Mouse (Mus musculus): ENCODE results near the gene Sdf4.

The Sdf4 gene

GRCm38 (mm10) chr4:156055173-156055572 lies 62.5 kb downstream of the Sdf4 start:
- no peak for DNase-seq (ENCODE audit: low spot score in 2 of 2)

DNA sequence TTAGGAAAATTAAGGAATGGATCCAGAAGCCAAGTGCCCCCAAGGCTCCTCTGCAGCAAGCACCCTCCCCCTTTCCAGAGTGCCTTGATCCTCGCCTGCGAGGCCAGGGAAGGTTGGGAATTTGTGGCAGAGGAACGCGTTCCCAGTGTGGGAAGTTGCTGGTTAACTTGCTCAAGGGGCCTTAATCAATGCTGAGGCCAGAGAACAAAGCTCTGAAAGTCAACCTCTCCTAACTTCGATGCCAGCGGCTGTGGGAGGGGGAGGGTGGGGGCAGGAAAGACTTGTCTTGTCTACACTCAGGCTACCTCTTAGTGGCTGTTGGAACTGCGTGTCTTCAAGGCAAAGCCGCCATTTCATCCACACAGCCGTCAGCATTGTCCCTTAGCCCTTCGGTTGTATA lies 65.0 kb downstream of the Sdf4 start:
- DNase-seq (ENCODE audit: low spot score in 2 of 2) = no peak

DNA sequence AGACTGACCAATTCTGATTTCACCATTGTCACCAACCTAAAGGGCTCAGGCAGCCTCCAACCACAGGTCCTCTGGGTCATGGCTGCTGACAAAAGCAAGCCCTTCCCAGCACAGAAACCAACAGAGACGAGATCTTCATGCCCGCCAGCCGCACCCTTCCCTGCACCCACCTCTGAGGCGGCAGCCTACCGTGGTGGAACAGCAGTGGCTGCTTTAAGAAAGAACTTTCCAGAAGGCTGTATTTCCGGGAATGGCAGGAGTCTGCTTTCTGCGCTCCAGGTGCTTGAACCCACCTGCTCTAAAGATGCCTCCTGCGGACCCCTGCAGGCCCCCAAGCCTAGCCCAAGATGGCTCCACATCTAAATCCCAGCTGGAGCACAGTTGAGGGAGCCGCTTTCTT lies 66.2 kb downstream of the Sdf4 start:
- no peak for DNase-seq (ENCODE audit: low spot score in 2 of 2)

DNA sequence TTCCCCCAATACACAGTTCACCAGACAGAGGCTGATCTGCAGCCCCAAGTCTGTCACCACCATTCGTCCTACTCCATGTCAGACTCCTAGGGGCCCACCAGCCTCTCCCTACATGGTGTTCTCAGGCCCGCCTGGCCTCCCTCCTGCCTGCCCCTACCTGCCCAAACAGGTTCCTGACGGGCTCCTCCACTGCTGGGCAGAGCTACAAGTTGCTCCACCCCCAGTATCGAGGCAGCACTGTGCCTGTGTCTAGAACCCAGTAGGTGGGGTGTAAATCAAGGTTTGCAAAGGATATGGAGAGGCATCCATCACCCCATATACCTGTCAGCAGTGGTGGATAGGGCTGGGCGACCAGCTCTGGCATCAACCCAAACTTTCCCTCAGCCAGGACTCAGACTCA lies 66.6 kb downstream of the Sdf4 start, which contains the start of gene Ttll10:
Gene Ttll10, minus strand, starts transcription at position 154 of the 400 bp plus-strand sequence.
- DNase-seq (ENCODE audit: low spot score in 2 of 2) = peak in 1 of 2 experiments; percentile 61

- DNase-seq (ENCODE audit: low spot score in 2 of 2) = peak; percentile 69 to 73
Measured at GRCm38 (mm10) chr4:156059713-156060112, 67.0 kb downstream of the Sdf4 start.

All from urinary bladder, postnatal 4 days (tissue).